Mouse (Mus musculus): ENCODE results near the gene Npr2.
A peak's percentile ranks its signal among the peaks of the same experiment; 100 is the strongest.

The Npr2 gene

GRCm38 (mm10) chr4:43629106-43629817 is 2.5 kb upstream of the Npr2 start:
- DNase-seq (ENCODE audit: low read depth, low spot score) = no peak

DNA sequence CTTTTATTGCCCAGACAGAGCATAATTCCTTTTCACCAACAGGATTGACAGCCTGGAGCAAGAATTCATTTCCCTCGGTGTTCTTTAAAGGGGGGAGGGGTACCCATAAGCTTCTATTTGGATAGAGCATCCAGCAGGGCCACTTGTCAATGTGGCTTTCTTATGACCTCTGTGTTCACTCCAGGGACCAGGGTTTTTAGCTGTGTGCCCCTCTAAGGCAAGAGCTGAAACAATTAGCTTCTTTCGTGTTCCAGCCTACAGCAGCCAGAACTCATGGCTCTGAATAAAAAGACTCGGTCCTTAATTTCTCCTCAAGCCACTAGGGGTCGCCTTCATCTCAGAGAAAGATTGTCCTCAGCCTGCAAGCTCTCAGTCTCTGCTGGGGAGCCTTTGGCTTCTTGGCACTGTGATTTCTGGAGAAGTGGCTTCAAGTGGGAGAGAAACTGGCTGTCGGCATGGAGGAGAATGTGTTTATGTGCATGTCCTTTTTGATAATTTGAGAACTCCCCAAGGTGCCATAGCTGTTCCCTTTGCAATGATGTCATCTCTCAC is 1.6 kb upstream of the Npr2 start:
- DNase-seq (ENCODE audit: low read depth, low spot score) = peak; percentile 71

- DNase-seq (ENCODE audit: low read depth, low spot score) = no peak
Observed at GRCm38 (mm10) chr4:43630671-43631045, 1.1 kb upstream of the Npr2 start.

- DNase-seq (ENCODE audit: low read depth, low spot score) = no peak
Observed at GRCm38 (mm10) chr4:43631956-43632920, 503 bp downstream of the Npr2 start.

- DNase-seq (ENCODE audit: low read depth, low spot score) = no peak
Observed at GRCm38 (mm10) chr4:43633296-43633695, 1.6 kb downstream of the Npr2 start.

GRCm38 (mm10) chr4:43633736-43634135 is 2.0 kb downstream of the Npr2 start:
- DNase-seq (ENCODE audit: low read depth, low spot score) = no peak

- DNase-seq (ENCODE audit: low read depth, low spot score) = no peak
Observed at GRCm38 (mm10) chr4:43634621-43635374, 3.1 kb downstream of the Npr2 start.

GRCm38 (mm10) chr4:43636751-43637150 is 5.0 kb downstream of the Npr2 start:
- no peak for DNase-seq (ENCODE audit: low read depth, low spot score)

DNA sequence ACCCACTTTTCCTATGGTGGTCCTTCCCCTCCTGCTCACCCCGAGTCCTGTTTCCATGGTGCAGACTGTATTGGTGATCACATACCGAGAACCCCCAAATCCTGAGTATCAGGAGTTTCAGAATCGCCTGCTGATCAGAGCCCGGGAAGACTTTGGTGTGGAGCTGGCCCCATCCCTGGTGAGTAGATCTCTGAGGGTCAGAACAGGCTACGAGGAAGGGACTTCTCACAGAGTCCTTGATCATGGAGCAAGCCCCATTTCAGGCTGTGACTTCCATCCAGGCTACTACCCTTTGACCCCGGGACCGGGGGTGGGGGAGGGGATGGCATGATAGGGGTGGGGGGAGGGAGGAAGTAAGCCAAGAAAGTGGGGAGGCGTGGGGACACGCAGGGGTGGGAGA is 8.3 kb downstream of the Npr2 start:
- DNase-seq (ENCODE audit: low read depth, low spot score) = no peak

DNA sequence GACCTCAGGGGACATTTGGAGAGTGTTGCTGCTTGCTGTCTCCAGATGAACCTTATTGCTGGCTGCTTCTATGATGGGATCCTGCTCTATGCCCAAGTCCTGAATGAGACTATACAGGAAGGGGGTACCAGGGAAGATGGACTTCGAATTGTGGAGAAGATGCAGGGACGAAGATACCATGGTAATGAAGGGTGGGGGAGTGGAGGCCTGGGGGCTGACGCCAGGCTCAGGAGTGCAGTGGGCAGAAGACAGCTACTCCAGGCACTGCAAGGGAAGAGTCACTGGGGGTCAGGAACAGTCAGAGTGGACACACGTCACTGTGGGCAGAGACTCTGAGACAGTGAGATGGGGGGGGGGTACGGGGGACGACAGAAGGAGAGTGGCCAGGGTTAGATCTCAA is 8.8 kb downstream of the Npr2 start:
- no peak for DNase-seq (ENCODE audit: low read depth, low spot score)

GRCm38 (mm10) chr4:43649783-43650182 is 18.0 kb downstream of the Npr2 start:
- no peak for DNase-seq (ENCODE audit: low read depth, low spot score)

DNA sequence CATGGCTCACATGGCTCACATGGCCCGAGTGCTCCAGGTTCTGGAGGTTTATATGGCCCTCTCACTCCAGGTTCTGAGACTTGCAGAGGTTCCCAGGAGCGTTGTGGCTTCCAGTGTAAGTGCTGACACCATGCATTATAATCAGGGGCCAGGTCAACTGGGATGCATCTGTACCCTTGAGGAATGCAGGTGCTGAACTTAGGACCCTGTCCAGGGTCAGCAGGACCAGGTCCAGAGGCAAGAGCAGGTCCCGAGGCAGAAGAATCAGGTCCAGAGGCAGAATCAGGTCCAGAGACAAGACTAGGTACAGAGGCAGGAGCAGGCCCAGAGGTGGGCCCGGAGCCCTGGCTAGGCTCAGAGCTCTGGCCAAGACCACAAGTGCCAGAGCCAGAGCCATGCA is 21.0 kb downstream of the Npr2 start:
- DNase-seq (ENCODE audit: low read depth, low spot score) = no peak

- DNase-seq (ENCODE audit: low read depth, low spot score) = no peak
Observed at GRCm38 (mm10) chr4:43653161-43654015, 21.7 kb downstream of the Npr2 start, which contains the start of gene Spag8. Gene Spag8, minus strand, starts transcription at chr4:43653594.

DNA sequence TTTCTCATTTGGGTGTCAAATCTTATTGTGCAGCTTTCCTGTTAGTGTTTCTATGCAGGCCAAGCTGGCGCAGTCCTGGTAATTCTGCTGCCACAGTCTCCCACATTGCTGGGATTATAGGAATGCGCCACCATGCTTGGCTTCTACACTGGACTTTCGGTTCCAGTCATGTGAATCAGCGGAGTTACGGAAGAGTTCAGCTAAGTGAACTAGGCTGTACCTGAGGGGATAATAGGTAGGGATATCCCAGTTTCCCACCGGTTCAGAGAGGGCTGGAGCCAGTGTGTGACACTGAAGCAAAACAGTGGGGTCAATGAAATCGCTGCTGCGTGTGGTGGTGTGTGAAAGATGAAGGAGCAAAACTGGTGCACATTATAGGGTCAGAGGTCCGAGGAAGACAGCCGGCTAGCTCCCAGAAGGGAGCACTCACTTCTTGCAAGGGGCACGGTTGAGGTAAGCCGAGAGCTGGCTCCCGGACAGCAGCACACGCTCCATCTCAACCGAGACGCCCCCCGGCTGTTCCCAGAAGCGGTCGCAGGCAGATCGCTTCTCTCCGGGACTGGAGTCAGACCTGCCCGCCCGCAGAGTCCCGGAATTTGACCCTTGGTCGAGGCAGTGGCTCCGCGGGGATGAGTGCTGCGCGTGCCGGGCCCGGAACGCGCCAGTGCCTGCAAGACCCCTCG is 24.1 kb downstream of the Npr2 start:
- DNase-seq (ENCODE audit: low read depth, low spot score) = no peak

GRCm38 (mm10) chr4:43656339-43657109 is 24.8 kb downstream of the Npr2 start, which contains the start of gene Hint2:
Gene Hint2, minus strand, starts transcription at chr4:43656466.
- peak; percentile 97 for DNase-seq (ENCODE audit: low read depth, low spot score)

DNA sequence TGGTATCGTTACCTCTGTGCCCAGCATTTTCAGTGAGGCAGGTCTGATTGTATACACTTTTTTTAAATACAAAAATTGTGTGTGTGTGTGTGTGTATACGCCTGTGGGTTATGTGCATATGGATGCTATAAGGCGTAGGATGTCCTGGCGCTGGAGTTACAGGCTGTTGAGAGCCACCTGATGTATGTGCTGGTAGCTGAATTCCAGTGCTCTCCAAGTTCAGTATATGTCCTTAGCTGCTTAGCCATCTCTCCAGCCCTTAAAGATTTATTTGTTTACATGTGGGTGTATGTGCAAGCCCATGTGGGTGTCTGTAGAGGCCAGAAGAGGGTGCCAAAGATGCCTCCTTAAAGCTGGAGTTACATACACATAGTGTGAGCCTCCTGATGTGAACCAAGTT is 25.4 kb downstream of the Npr2 start:
- peak; percentile 16 for DNase-seq (ENCODE audit: low read depth, low spot score)

GRCm38 (mm10) chr4:43666412-43666811 is 34.7 kb downstream of the Npr2 start:
- DNase-seq (ENCODE audit: low read depth, low spot score) = no peak

- DNase-seq (ENCODE audit: low read depth, low spot score) = peak; percentile 88
Observed at GRCm38 (mm10) chr4:43668782-43669427, 37.2 kb downstream of the Npr2 start, which contains the start of the genes Tmem8b and Fam221b. Gene Tmem8b, plus strand, starts transcription at chr4:43668971. Gene Fam221b, minus strand, starts transcription at chr4:43669145.

DNA sequence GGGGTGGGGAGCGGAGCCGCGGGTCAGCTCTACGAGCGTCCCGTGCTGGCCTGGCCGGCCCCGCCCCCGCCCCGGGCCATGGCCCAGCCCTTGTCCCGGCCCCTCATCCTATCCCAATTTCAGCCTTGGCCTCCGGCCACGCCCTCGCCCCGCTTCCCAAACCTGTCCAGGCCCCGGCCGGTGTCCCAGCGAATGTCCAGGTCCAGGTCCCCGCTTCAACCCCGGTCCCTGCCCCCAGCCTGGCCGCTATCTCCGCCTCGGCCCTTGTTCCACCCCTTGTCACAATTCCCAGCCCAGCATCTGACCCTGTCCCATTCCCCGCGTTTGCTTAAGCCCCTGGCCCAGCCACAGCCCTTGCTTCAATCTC is 37.7 kb downstream of the Npr2 start:
- no peak for DNase-seq (ENCODE audit: low read depth, low spot score)

Measured in CD4-positive helper T cell, adult 2 months (primary cell).